Mouse (Mus musculus) cerebellum, adult 9-11 months (tissue): ENCODE data around the gene Ptger1.

ENCODE experiments used
- DNase-seq: peaks from one replicate; pipeline ENCODE4 v3.0.0; 2022

The Ptger1 gene

DNA sequence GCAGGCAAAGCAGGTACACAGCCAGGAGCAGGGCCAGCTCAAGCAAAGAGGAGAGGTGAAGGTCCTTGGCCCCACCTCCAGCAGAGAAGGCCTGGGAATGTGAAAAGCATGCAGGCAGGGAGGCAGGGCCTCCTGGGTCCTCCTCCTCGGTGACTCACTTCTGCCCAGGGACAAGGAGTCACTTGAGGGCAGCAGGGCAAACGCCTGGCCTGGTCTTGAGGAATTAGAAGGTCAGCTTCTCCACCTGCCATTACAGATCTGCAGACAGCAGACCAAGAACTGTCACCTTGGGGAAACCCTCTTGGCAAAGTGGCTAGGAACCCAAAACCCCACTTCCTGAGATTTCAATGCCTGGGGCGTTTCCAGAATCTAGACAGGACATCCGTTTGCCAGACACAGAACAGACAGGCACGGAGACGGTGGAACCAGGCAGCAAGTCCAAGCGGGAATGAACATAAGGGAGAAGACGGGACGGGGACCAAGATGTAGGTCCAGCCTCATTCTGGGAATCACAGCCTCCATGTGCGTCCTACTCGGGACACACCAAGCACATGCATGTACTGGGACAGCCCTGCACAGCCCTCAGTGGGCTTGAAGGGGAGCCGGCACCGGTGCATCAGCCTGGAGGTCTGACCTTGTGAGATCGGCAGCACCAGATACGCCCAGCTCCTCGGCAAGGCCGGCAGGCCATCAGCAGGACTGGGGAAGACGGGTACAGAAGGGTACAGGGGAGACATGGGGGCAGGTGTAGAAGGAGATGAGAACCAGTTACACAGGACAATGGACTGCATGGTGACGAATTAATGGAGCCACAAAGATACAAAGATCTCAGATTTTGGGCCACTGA lies 31.1 kb downstream of the Ptger1 start:
- peak; percentile 42 for DNase-seq

DNA sequence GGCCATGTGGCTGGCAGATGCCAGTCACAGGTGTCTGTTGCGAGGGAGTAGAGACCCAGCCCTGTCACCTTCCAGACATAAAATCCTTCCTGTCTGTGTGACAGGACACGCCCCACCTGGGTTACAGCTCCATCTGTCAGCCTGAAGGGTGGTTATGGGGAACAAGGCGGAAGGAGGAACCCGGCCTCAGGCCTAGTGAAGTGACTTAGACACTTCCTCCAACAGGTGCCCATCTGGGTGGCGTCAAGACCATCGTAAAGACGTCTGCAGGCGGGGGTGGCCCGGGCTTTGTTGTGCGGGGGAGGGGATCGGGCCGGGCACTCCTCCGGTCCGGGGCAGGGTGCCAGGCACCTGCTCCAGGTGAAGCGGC lies 31.8 kb downstream of the Ptger1 start:
- DNase-seq: peak; percentile 77

DNA sequence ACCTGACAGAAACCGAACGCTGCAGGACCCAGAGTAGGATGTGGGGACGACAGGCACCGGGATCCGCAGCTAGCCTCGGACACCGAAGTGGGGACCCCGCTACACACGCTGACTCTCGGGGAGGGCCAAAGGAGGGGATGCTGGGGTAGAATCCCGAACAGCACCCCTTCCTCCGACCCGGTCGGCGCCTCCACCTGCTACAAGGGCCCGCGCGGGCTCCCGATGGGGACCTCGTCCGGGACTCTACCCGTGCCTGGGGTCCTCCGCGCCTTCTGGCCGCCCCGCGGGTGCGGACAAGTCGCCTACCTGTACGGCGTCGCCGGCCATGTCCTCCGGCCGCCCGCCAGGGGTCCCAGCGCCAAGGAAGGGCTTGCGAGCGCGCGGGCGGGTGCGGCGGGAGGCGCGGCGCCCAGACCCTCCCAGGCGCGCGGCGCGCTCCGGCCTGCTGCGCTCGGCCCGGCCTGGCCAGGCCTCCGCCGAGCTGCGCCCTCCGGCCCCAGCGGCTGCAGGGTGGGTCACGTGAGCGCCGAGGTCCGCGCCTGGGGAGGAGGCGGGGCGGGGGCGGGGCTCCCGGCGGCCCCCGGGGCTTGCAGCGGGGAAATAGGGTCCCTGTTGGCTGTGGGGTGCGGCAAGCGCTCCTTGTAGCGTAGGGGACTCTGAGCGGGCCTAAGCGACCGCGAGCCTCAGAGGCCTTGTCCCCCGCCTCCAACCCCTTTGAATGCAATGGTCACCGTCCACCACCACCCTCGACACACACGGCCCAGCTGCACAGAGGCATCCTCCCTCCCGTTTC lies 32.4 kb downstream of the Ptger1 start, which contains the start of gene Pkn1:
Pkn1 (minus strand) TSS at position 519 of the 793 bp plus-strand sequence.
- DNase-seq: peak; percentile 80

DNA sequence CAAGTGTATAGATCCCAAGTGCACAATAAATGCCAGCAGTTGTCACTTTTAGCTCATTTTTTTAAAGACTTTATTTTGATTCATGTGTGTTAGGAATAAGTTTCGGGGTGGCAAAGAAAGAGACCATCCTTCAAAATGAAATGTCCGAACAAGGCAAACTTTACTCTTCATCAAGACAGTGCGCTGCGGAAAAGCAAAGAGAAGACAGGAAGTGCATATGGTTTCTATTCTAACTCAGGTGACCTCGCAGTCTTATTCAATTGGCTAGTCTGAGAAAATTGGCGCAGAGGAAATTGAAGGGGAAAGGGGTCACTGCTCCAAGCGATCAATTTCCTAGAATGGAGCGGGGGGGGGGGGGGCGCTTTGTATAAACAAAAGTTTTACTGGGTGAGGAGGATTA lies 33.1 kb downstream of the Ptger1 start:
- DNase-seq: no peak

DNA sequence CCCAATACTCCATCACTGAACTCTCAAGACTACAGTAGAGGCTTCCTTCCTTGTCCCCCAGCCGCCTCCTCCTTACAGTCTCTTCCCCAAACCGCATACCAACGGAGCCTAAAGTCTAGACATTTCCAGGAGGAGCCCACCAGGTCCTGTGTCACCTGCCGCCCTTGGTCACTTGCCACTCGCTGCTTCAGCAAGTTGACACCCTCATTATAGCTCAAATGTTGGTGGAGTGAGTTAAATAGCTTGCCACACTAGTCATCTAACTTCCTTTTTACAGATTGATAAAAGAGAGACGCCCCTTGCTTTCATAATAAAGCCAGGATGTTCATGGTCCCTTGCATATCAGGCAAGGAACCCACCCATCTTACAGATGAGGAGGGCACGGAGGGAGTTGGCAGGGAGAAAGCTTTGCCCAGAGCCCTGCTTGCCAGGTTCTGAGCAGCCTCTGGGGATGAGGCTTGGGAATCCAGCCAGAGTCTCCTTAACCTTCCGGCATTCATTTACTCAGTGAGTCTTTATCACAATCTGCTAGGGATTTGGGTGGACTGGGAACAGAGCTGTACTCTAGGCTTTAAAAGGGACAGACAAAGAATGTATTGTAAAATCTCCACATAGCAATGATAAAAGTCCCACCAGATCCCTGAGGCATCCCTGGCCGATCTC lies 34.1 kb downstream of the Ptger1 start:
- no peak for DNase-seq

DNA sequence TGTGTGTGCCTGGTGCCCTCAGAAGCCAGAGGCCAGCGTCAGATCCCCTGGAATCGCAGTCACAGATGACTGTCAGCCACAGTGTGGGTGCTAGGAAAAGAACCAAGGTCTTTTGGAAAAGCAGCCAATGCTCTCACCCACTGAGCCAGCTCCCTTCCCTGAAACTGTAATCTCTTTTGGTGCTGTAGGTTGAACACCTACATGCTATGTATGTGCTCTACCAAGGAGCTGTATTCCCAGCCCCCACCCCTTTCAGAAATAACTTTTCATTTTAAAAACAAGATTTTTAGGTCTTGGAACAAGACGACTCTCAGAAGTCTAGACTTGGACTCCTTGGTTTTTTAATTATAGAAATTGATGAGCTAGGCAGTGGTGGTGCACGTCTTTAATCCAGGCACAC lies 36.9 kb downstream of the Ptger1 start:
- DNase-seq: no peak

DNA sequence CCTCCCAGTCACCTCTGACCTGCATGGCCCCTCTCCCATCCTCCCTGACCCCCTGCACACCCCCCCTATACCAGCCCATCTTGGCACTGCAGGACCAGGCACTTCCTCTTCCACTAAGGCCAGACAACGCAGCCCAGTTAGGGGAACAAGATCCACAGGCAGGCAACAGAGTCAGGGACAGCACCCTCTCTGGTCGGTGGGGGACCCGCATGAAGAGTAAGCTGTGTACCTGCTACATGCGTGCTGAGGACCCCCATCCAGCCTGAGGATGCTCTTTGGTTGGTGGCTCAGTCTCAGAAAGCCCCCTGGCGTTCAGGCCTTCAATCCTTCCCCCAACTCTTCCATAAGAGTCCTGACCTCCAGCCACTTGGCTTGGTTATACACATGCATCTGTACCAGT lies 39.9 kb downstream of the Ptger1 start:
- no peak for DNase-seq

DNA sequence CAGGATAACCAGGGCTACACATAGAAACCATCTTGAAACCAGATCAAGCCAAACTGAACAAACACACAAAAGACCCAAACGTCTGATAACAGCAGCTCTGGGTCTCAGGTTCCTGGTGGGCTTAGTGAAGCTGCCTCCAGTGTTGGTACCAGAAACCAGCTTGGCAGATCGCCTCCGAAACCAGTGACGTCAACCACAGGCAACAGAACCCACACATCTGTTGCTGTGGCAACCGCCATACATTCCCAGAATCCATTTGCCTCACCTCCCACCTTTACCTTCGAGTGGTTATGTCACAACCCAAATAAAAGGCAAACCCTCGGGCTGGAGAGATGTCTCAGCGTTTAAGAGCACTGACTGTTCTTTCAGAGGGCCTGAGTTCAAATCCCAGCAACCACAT lies 41.1 kb downstream of the Ptger1 start:
- DNase-seq: no peak

DNA sequence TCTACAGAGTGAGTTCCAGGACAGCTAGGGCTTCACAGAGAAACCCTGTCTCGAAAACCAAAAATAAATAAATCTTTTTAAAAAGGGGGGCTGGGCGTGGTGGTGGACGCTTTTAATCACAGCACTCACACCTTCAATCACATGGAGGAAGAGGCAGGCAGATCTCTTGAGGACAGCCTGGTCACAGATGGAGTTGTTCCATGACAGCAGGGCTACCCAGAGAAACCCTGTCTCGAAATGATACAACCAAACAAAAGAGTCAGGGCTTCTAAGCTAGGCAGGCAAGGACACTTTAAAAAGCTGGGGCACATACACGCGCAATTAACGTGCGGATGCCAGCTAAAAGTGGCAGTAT lies 48.2 kb downstream of the Ptger1 start:
- no peak for DNase-seq

DNA sequence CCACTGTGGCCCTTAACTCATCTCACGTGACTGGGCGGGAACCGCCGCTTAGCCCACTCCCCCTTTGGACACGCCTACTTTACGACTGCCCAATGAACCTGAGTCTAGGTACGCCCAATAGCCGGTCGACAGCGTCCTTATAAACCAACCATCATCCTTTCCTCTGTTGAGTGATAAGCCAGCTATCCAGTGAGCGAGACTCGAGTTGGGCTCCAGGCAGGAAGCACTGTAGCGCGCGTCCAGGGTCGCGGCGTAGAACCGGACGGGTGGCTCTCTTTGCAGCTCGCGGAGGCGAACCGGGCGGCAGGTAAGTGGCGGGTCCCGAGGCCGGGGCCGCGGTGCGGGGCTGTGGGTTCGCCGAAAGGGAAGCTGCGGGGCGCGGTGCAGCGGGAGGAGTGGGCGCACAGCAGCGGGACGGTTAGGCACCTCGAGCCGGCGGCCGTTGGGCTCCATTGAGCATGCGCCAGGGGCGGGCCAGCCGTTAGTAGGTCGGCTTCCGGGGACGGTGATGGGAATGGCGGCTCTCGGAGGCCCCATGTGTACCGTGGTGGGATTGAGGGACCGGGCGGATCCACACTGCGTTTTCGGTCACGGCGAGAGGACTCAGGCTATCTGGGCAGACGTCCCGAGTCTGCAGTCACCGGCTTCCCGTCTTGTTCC lies 48.7 kb downstream of the Ptger1 start, which contains the start of gene Ddx39:
Ddx39 (plus strand) TSS at position 147 of the 660 bp plus-strand sequence.
- DNase-seq: peak; percentile 98

DNA sequence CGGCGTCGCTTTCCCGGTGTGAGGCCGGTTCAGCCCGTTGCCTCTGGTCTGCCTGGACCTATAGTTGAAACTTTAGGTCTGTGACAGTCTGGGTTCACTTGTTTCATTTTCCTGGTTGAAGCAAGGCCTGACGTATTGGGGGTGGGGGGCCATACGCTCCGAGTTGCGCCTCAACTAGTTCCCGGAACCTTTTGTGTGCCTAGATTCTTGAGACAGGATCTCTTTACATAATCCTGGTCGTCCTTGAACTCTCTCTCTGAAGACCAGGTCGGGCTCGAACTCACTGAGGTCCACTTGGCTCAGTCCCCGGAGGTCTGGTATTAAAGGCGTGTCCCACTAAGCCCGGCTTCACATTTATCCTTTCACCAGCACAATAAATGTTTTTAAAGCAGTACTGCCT lies 49.3 kb downstream of the Ptger1 start:
- DNase-seq: no peak

DNA sequence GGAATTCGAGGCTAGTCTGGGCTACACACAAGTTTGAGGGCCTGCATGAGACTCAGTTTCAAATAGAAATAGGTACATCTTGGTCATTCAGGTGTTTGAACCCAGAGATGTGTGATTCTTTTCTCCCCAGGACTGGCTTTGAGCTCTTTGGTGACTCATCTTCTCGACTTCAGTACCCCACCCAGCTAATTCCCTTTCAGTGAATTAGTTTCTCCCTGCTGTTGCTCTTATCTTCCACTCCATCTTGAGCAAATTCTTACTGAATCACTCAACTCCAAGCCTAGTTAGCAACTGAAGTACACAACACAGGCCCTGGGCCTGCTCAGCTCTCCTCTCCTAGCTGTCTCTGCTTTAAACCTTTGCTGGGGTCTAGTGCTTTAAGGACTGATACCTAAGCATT lies 50.1 kb downstream of the Ptger1 start:
- no peak for DNase-seq

DNA sequence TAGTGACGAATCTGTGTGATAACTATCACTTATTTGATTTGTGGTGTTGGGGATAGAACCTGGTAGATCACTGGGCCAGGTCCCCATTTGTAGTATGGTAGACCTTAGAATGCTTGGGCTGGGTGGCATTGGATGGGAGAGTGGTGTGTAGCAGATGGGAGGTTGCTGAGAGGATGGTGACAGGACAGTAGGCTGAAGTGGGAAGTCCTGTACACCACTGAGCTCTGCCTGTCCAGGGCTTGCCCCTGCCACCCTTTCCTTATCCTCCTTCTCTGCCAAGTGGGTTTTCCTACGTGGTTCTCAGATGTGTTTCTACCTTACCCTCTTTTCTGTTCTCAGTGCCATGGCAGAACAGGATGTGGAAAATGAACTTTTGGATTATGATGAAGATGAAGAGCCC lies 52.6 kb downstream of the Ptger1 start:
- DNase-seq: no peak

DNA sequence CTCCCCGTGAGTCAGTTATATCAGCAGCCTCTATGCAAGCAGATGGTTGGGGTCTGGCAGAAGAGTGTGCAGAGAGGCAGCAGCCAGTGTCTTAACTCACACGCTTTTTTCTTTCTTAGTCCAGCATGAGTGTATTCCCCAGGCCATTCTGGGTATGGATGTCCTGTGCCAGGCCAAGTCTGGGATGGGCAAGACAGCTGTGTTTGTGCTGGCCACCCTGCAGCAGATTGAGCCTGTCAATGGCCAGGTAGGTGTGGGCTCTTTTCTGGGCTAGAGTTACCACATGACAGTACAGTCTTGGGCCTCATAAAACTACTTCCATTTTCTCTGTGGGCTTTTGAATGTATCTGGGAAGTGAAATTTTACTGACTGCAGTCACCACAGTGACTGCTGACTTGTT lies 53.2 kb downstream of the Ptger1 start:
- no peak for DNase-seq

DNA sequence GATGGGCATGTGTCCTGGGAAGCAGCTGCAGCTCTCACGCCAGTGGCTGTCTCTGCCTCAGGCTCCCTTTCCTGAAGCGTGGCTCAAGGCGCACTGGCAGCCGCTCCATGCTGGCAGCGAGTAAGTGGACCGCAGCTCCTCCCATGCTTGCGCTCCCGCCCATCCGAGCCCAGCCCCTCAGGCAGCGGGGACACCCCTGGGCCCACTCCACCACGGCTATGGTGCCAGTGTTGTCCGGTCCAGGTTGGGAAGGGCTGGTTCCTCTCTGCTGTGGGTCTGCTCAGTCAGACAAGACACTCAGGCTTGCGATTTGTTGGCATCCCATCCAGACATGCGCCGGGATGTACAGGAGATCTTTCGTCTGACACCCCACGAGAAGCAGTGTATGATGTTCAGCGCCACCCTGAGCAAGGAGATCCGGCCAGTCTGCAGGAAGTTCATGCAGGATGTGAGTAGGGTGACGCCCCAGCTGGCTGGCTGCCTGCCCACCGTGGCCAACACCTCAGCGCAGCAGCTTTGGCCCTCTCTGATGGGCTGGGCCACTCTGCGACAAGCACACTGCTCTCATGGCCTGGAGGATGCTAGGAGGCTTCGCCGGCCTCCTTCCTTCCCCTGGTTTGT lies 55.0 kb downstream of the Ptger1 start:
- DNase-seq: no peak
